Mouse (Mus musculus): ENCODE measurements at regions not wholly inside any gene's neighbourhood (a gene's known extent, or its start where the extent isn't known, plus 50 kb on each side); places are given as distances from the start of the nearest gene placed in this dataset.

GRCm38 (mm10) chr12:25203371-25204067 is 106.6 kb upstream of the Id2 start:
- TF ChIP-seq POLR2A (IDR thresholded peaks at IDR 0.05; ENCODE audit: borderline replicate concordance, insufficient read depth, low read length) (no peak), CTCF (IDR thresholded peaks at IDR 0.05; ENCODE audit: borderline replicate concordance, insufficient read depth, low read depth, low read length) (no peak)
